Mouse (Mus musculus): ENCODE measurements around the gene Btbd11. TPM values are rescaled to one million over a fixed set of nuclear protein-coding genes. Genes with fewer than 3 reads are reported as not detected.

The Btbd11 gene
- polyA plus RNA-seq, 1 experiment from 2014 or later, result 15.7 TPM

DNA sequence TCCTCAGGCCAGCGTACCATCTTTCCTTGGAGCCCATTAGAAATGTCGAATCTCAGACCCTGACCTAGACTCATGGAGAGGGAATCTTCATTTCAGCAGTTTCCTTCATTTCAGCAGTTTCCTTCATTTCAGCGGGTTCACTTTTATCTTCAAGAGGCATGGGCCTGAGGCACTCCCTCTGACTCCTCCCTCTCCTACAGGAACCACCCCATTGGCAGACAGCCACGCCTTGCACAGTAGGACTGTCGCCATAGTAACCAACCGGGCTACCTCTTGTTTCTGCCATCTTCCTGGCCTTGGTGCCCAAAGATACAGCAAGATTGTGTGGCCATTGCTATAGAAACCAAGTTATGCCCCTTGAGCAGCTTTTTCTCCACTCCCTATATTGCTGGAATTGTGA, 205.4 kb downstream of the Btbd11 start:
- peak; percentile 77; the same call in 1 of the 2 replicates for ATAC-seq (replicated peaks)
- Histone ChIP-seq H3K27me3 (replicated peaks) (no peaks in the 10 kb centered on the region), H3K4me1 (peaks cover 8% of the 10 kb centered on the region; the same call in 1 of the 2 replicates), H3K4me3 (no peak overlapping the region), H3K9ac (no peak overlapping the region), H3K27ac (no peak overlapping the region), H3K4me2 (no peak overlapping the region), H3K36me3 (replicated peaks) (no peaks in the 10 kb centered on the region), H3K9me3 (no peaks in the 10 kb centered on the region)
- WGBS, result 44% methylated on average over 6 of the region's 6 CpGs

DNA sequence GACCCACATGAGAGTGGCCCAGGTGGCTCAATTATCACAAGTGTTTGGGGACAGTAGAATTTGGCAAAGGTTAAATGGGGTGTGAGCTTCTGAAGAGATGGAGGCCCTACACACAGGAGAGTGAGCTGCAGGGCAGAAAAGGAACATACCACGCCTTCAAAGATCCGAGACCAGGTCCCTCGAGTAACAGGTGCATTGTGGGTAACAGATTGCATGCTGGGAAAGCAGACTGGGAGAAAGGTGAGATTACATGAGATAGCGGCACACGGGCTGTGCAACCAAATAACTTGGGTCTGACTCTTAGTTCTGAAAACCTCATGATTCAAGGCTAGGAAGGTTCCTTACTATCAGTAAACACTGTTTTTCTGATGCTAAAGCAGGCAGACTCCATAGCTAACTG, 209.7 kb downstream of the Btbd11 start:
- H3K9ac ChIP-seq, result no peak overlapping the region
- no peaks in the 10 kb centered on the region for H3K36me3 ChIP-seq (replicated peaks)
- no peak for ATAC-seq (replicated peaks)
- no peak overlapping the region for H3K27ac ChIP-seq
- no peak overlapping the region for H3K4me2 ChIP-seq
- H3K9me3 ChIP-seq, result no peaks in the 10 kb centered on the region
- WGBS, result 88% methylated on average over 5 of the region's 5 CpGs
- no peaks in the 10 kb centered on the region for H3K27me3 ChIP-seq (replicated peaks)
- H3K4me3 ChIP-seq, result no peak overlapping the region
- peaks cover 20% of the 10 kb centered on the region for H3K4me1 ChIP-seq

GRCm38 (mm10) chr10:85598093-85598599, 211.5 kb downstream of the Btbd11 start:
- 40% methylated on average over 9 of the region's 9 CpGs for WGBS
- peak overlapping the region; percentile 76 for H3K27ac ChIP-seq
- H3K27me3 ChIP-seq (replicated peaks), result no peaks in the 10 kb centered on the region
- no peaks in the 10 kb centered on the region for H3K36me3 ChIP-seq (replicated peaks)
- H3K4me3 ChIP-seq, result peak overlapping the region; percentile 48
- peak overlapping the region; percentile 69 for H3K9ac ChIP-seq
- peak; percentile 50 for ATAC-seq (replicated peaks)
- no peaks in the 10 kb centered on the region for H3K9me3 ChIP-seq
- H3K4me2 ChIP-seq, result peak overlapping the region; percentile 78
- H3K4me1 ChIP-seq, result peaks cover 12% of the 10 kb centered on the region

- peaks cover 12% of the 10 kb centered on the region for H3K4me1 ChIP-seq
- H3K27me3 ChIP-seq (replicated peaks), result no peaks in the 10 kb centered on the region
- H3K9me3 ChIP-seq, result no peaks in the 10 kb centered on the region
- peak overlapping the region; percentile 76 for H3K27ac ChIP-seq
- H3K4me3 ChIP-seq, result peak overlapping the region; percentile 48
- H3K36me3 ChIP-seq (replicated peaks), result no peaks in the 10 kb centered on the region
- peak overlapping the region; percentile 69 for H3K9ac ChIP-seq
- under 1% methylated on average over 41 of the region's 41 CpGs for WGBS
- peak overlapping the region; percentile 78 for H3K4me2 ChIP-seq
- peak; percentile 91 for ATAC-seq (replicated peaks)
Measured at GRCm38 (mm10) chr10:85598603-85599542, 212.3 kb downstream of the Btbd11 start.

- no peak overlapping the region for H3K4me2 ChIP-seq
- 87% methylated on average over 11 of the region's 11 CpGs for WGBS
- no peaks in the 10 kb centered on the region for H3K36me3 ChIP-seq (replicated peaks)
- H3K27me3 ChIP-seq (replicated peaks), result no peaks in the 10 kb centered on the region
- no peak overlapping the region for H3K9ac ChIP-seq
- peaks cover 12% of the 10 kb centered on the region for H3K4me1 ChIP-seq
- H3K9me3 ChIP-seq, result no peaks in the 10 kb centered on the region
- H3K4me3 ChIP-seq, result no peak overlapping the region
- H3K27ac ChIP-seq, result no peak overlapping the region
- no peak for ATAC-seq (replicated peaks)
Measured at GRCm38 (mm10) chr10:85602546-85602945, 215.9 kb downstream of the Btbd11 start.

- H3K4me1 ChIP-seq, result peaks cover 2% of the 10 kb centered on the region; the same call in 1 of the 2 replicates
- H3K9ac ChIP-seq, result no peak overlapping the region
- WGBS, result 78% methylated on average over 9 of the region's 9 CpGs
- no peaks in the 10 kb centered on the region for H3K36me3 ChIP-seq (replicated peaks)
- no peak for ATAC-seq (replicated peaks)
- H3K4me2 ChIP-seq, result no peak overlapping the region
- H3K4me3 ChIP-seq, result no peak overlapping the region
- H3K27ac ChIP-seq, result no peak overlapping the region
- H3K27me3 ChIP-seq (replicated peaks), result no peaks in the 10 kb centered on the region
- no peaks in the 10 kb centered on the region for H3K9me3 ChIP-seq
Measured at GRCm38 (mm10) chr10:85604556-85604955, 217.9 kb downstream of the Btbd11 start.

- H3K27ac ChIP-seq, result no peak overlapping the region
- ATAC-seq (replicated peaks), result no peak
- no peaks in the 10 kb centered on the region for H3K36me3 ChIP-seq (replicated peaks)
- no peaks in the 10 kb centered on the region for H3K4me1 ChIP-seq
- H3K4me2 ChIP-seq, result no peak overlapping the region
- no peak overlapping the region for H3K4me3 ChIP-seq
- H3K27me3 ChIP-seq (replicated peaks), result no peaks in the 10 kb centered on the region
- H3K9me3 ChIP-seq, result no peaks in the 10 kb centered on the region
- WGBS, result 86% methylated on average over 14 of the region's 14 CpGs
- H3K9ac ChIP-seq, result no peak overlapping the region
Measured at GRCm38 (mm10) chr10:85608550-85609278, 222.1 kb downstream of the Btbd11 start.

DNA sequence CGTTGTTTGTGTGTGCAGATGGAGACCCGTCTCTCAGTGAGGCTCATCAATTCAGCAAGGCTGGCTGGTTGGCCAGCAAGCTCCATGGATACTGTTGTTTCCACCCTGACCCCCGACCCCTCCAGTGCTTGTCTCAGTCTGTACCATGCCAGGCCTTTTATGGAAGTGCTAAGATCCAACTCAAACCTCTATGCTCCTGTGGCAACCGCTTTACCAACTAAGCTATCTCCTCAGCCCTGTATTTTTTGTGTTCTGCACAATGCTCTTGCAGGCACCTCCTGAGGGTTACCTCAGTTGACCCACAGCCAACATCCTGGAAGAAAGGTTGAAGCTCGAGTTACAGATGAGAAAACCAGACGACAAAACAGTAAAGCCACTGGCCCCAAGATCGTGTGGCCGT, 230.5 kb downstream of the Btbd11 start:
- Histone ChIP-seq H3K4me2 (no peak overlapping the region), H3K27me3 (replicated peaks) (no peaks in the 10 kb centered on the region), H3K9me3 (no peaks in the 10 kb centered on the region), H3K36me3 (replicated peaks) (no peaks in the 10 kb centered on the region), H3K4me1 (no peaks in the 10 kb centered on the region; the same call in 1 of the 2 replicates), H3K4me3 (no peak overlapping the region), H3K27ac (no peak overlapping the region), H3K9ac (no peak overlapping the region)
- no peak for ATAC-seq (replicated peaks)
- 48% methylated on average over 8 of the region's 8 CpGs for WGBS

DNA sequence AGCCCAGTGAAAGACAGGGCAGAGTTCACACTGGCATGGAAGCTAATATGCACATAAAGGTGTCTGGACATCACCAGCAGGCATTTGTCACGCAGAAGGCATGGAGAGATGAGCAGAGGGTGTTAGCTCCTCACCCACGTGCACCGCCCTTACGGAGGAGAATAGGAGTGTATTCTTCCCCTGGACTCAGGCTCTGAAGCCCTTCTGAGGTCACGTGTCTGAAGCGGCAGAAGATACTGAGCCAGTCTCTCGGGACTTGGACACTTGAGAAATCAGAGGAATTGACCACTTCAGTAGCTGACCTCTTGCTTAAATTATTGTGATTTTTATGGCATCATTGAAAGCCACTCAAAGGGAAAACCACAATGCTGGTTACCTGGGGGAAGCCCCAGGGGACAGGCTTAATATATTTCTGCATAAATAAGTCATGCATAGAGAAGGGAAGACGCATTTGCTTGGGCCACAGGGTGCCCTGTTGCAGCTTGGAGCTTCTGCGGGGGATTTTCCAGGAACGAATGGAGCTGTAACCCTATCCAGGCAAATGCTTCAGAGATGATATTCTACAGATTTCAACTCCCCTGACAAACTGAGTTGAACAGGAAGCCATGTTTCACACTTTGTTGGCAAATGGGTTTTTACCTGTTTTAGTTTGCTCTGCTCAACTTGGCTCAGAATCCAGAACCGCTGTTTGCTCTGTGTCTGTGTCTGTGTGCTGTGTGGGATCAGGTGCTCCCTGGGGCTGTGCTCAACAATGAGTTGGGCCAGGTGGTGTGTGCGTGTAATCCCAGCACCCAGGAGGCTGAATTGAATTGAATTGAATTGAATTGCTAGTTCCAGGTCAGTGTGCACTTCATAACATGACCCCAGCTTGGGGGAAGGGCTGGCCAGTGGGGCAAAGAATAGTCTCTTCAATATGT, 231.1 kb downstream of the Btbd11 start:
- ATAC-seq (replicated peaks), result 0 out of 2 replicates have a peak, but pooled peaks have one; percentile 58

GRCm38 (mm10) chr10:85621067-85621466, 234.5 kb downstream of the Btbd11 start:
- WGBS, result 92% methylated on average over 6 of the region's 6 CpGs
- no peaks in the 10 kb centered on the region for H3K27me3 ChIP-seq (replicated peaks)
- H3K27ac ChIP-seq, result no peak overlapping the region
- no peak overlapping the region for H3K4me2 ChIP-seq
- no peak overlapping the region for H3K9ac ChIP-seq
- no peak for ATAC-seq (replicated peaks)
- H3K9me3 ChIP-seq, result no peaks in the 10 kb centered on the region
- H3K4me1 ChIP-seq, result peaks cover 4% of the 10 kb centered on the region; the same call in 1 of the 2 replicates
- H3K4me3 ChIP-seq, result no peak overlapping the region
- no peaks in the 10 kb centered on the region for H3K36me3 ChIP-seq (replicated peaks)

More for the DNA sequence above, 231.1 kb downstream of the Btbd11 start:
- Histone ChIP-seq H3K9me3 (no peaks in the 10 kb centered on the region), H3K27ac (no peak overlapping the region), H3K4me1 (no peaks in the 10 kb centered on the region; the same call in 1 of the 2 replicates), H3K36me3 (replicated peaks) (no peaks in the 10 kb centered on the region), H3K4me2 (no peak overlapping the region), H3K4me3 (no peak overlapping the region), H3K9ac (no peak overlapping the region), H3K27me3 (replicated peaks) (no peaks in the 10 kb centered on the region)
- 47% methylated on average over 12 of the region's 12 CpGs for WGBS

DNA sequence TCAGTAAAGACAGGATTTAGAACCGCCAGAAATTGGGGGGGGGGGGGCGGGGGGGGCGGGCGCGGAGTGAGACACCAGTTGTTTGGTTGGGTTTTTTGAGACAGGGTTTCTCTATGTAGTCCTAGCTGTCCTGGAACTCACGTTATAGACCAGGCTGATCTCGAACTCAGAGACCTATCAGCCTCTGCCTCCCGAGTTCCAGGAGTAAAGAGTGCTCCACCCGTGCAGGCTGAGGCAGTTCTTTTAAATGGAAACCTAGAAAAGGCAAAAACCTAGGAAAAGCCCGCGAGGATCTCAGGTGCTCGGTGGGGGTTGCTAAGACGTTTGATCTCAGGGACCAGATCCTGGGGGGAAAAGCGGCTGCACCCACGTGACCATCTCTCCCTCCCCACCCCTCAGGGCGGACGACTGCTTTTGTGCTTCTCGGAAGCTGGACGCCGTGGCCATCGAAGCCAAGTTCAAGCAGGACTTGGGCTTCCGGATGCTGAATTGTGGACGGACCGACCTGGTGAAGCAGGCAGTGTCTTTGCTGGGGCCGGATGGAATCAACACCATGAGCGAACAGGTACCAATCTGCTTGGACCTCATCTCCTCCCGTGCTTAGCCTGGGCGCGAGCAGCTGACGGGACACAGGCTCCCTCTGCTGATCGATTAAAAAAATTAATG, 238.0 kb downstream of the Btbd11 start:
- no peaks in the 10 kb centered on the region for H3K36me3 ChIP-seq (replicated peaks)
- peak overlapping the region; percentile 61 for H3K4me2 ChIP-seq
- no peaks in the 10 kb centered on the region for H3K9me3 ChIP-seq
- H3K9ac ChIP-seq, result peak overlapping the region; percentile 41
- H3K4me1 ChIP-seq, result 0 out of 2 replicates have a peak, but pooled peaks cover 4% of the 10 kb centered on the region
- no peaks in the 10 kb centered on the region for H3K27me3 ChIP-seq (replicated peaks)
- H3K4me3 ChIP-seq, result peak overlapping the region; percentile 42
- H3K27ac ChIP-seq, result peak overlapping the region; percentile 73
- WGBS, result 4% methylated on average over 31 of the region's 31 CpGs
- peak; percentile 92 for ATAC-seq (replicated peaks)

All from midbrain, embryonic 15.5 days (tissue).